10 mouse cellular contexts compared by ENCODE assay signal in the genomic region with DNA sequence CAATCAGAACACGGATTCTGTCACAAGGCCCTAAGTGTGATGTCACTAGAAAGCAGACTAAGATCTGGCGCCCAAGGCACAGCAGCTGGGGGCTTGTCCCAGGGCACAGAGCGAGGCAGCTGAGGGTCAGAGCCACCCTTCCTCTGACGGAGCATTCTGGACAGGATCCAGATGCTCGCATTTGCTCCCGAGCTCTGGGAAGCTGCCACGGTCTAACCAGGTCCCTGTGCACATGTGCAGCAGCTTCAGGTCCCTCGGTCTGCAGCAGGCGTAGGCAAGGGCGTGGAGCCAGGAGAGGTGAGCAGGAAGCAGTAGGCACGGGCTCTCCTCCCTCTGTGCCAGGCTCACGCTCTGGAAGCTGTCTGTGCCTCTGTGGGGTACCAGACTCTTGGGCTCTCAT.
A peak's percentile ranks its signal among the peaks of the same experiment; 100 is the strongest.
DNase-seq lines count a peak whose midpoint lies in the region; ATAC-seq and TF ChIP-seq lines count a peak whose summit lies in the region.
"Had no signal": no experiment of that assay in that cellular context is flagged by ENCODE, and none has a peak within 500 bp of the region (broad histone marks: within the 10 kb centered on the region; RNA-seq: fewer than 3 reads in every experiment).

No protein-coding gene starts in this region.

- no peaks in the 10 kb centered on the region for H3K9me3 ChIP-seq in forebrain, embryonic 15.5 days
- H3K9me3 ChIP-seq in forebrain, embryonic 12.5 days = no peaks in the 10 kb centered on the region
- H3K9me3 ChIP-seq: limb, embryonic 15.5 days had no signal

- peak; percentile 30 for DNase-seq in kidney, postnatal 14 days
- no peak for DNase-seq in kidney, adult 11 months
- peak; percentile 53 for DNase-seq in brain, embryonic 14.5 days (ENCODE audit: low read depth)
- peak; percentile 63 for DNase-seq in heart, postnatal 4 days
- no peak for DNase-seq in spleen, postnatal 14 days (ENCODE audit: low spot score in 2 of 2)
- DNase-seq in layer of hippocampus, postnatal 25 days (ENCODE audit: extremely low spot score in 1 of 2, low spot score in 1 of 2) = no peak
- DNase-seq: thymus, postnatal 14 days had no signal

- peak overlapping the region; percentile 44 for H3K27ac ChIP-seq in forebrain, embryonic 15.5 days (replicated peaks)
- no peak overlapping the region for H3K27ac ChIP-seq in forebrain, embryonic 12.5 days
- H3K27ac ChIP-seq: limb, embryonic 15.5 days had no signal

- TF ChIP-seq CTCF in brain, embryonic 14.5 days (IDR thresholded peaks at IDR 0.05; ENCODE audit: borderline replicate concordance, extremely low read depth, insufficient read depth, insufficient read length) = no peak

- peaks cover 8% of the 10 kb centered on the region; the same call in 1 of the 2 replicates for H3K36me3 ChIP-seq in forebrain, embryonic 15.5 days
- no peaks in the 10 kb centered on the region for H3K36me3 ChIP-seq in forebrain, embryonic 12.5 days (replicated peaks)
- H3K36me3 ChIP-seq: limb, embryonic 15.5 days had no signal

- no peak overlapping the region for H3K4me2 ChIP-seq in forebrain, embryonic 15.5 days (replicated peaks)
- no peak overlapping the region for H3K4me2 ChIP-seq in forebrain, embryonic 12.5 days
- H3K4me2 ChIP-seq: limb, embryonic 15.5 days had no signal

- H3K4me3 ChIP-seq in forebrain, embryonic 15.5 days = no peak overlapping the region
- H3K4me3 ChIP-seq in forebrain, embryonic 12.5 days (replicated peaks) = no peak overlapping the region
- H3K4me3 ChIP-seq: limb, embryonic 15.5 days had no signal

- TF ChIP-seq POLR2A in brain, embryonic 14.5 days (IDR thresholded peaks at IDR 0.05; ENCODE audit: borderline replicate concordance, extremely low read depth, insufficient read depth, insufficient read length, poor library complexity, severe bottlenecking) = no peak

- 0 out of 2 replicates have a peak, but pooled peaks have one; percentile 27 for ATAC-seq in forebrain, embryonic 15.5 days (replicated peaks)
- no peak for ATAC-seq in forebrain, embryonic 12.5 days (ENCODE audit: low FRiP score)

- no peaks in the 10 kb centered on the region for H3K27me3 ChIP-seq in forebrain, embryonic 15.5 days
- H3K27me3 ChIP-seq in forebrain, embryonic 12.5 days = no peaks in the 10 kb centered on the region
- H3K27me3 ChIP-seq: limb, embryonic 15.5 days had no signal

- H3K9ac ChIP-seq in forebrain, embryonic 15.5 days (replicated peaks) = no peak overlapping the region
- H3K9ac ChIP-seq in forebrain, embryonic 12.5 days = no peak overlapping the region
- H3K9ac ChIP-seq: limb, embryonic 15.5 days had no signal

- peaks cover 16% of the 10 kb centered on the region; the same call in 1 of the 2 replicates for H3K4me1 ChIP-seq in forebrain, embryonic 15.5 days
- peaks cover 14% of the 10 kb centered on the region for H3K4me1 ChIP-seq in forebrain, embryonic 12.5 days

- 56% methylated on average over 12 of the region's 12 CpGs for WGBS in forebrain, embryonic 15.5 days
- WGBS in forebrain, embryonic 12.5 days = 76% methylated on average over 12 of the region's 12 CpGs

Comparison
In these comparisons a context has a peak if more than half of its experiments do, and no peak if none do; other contexts are left out.
1. DNase-seq: peak in kidney, postnatal 14 days (single experiment), brain, embryonic 14.5 days (single experiment) and heart, postnatal 4 days (single experiment); none in kidney, adult 11 months (single experiment), spleen, postnatal 14 days (0 of 2) and layer of hippocampus, postnatal 25 days (0 of 2).